Mouse (Mus musculus) hindbrain, embryonic 16.5 days (tissue): ENCODE data around the gene Dupd1. TPM values are rescaled to one million over a fixed set of nuclear protein-coding genes. Genes with fewer than 3 reads are reported as not detected.

ENCODE experiments used
- ATAC-seq: fragments of 200-750 bp; cut with Nextera tagmentation; 2 replicates; pipeline ENCODE4 v1.8.0; 2017; ENCODE audit warnings: moderate TSS enrichment, moderate library complexity
- H3K27ac ChIP-seq: fragments of 300-500 bp; sonication (generic); 2 replicates; pipeline ENCODE4 v1.5.1; 2014; ENCODE audit warnings: low read depth, mild to moderate bottlenecking, control low read depth, low read length, moderate library complexity
- H3K27me3 ChIP-seq: fragments of 300-500 bp; sonication (generic); replicated peaks from 2 replicates; pipeline ENCODE4 v1.6.1; 2014; ENCODE audit warnings: low read length; ENCODE audit not compliant: control insufficient read depth, insufficient read depth
- H3K36me3 ChIP-seq: fragments of 300-500 bp; sonication (generic); 2 replicates; pipeline ENCODE4 v1.6.1; 2014; ENCODE audit warnings: mild to moderate bottlenecking, low read length, moderate library complexity, mixed read lengths; ENCODE audit not compliant: control insufficient read depth, insufficient read depth
- H3K4me1 ChIP-seq: fragments of 300-500 bp; sonication (generic); 2 replicates; pipeline ENCODE4 v1.6.1; 2014; ENCODE audit warnings: low read depth, low read length; ENCODE audit not compliant: control insufficient read depth, insufficient read depth
- H3K4me2 ChIP-seq: fragments of 300-500 bp; sonication (generic); 2 replicates; pipeline ENCODE4 v1.6.1; 2014; ENCODE audit warnings: mild to moderate bottlenecking, low read length, control low read depth, moderate library complexity
- H3K4me3 ChIP-seq: fragments of 300-500 bp; sonication (generic); 2 replicates; pipeline ENCODE4 v1.5.1; 2014; ENCODE audit warnings: mild to moderate bottlenecking, low read length, control low read depth, moderate library complexity
- H3K9ac ChIP-seq: fragments of 300-500 bp; sonication (generic); 2 replicates; pipeline ENCODE4 v1.6.1; 2014; ENCODE audit warnings: low read depth, mild to moderate bottlenecking, control low read depth, low read length, moderate library complexity
- H3K9me3 ChIP-seq: fragments of 300-500 bp; sonication (generic); 2 replicates; pipeline ENCODE4 v1.6.1; 2014; ENCODE audit warnings: mild to moderate bottlenecking, low read length, moderate library complexity; ENCODE audit not compliant: control insufficient read depth
- WGBS: fragments of 180-500 bp; shearing (Covaris S2); extraction: QIAGEN DNeasy Blood & Tissue Kit; methylation state at CpG from one replicate; pipeline ENCODE4 v1.1.7; 2014; 5-methylcytosine and 5-hydroxymethylcytosine counted together
- polyA plus RNA-seq: library from polyadenylated mRNA; unstranded; fragments of >200 nt; fragmentation: Nextera tagmentation; extraction: Ambion mirVana; gene quantifications from 2 replicates; pipeline ENCODE4 v1.2.1, GENCODE M21; 2015

The Dupd1 gene
- polyA plus RNA-seq, 1 experiment from 2014 or later, result not detected

DNA sequence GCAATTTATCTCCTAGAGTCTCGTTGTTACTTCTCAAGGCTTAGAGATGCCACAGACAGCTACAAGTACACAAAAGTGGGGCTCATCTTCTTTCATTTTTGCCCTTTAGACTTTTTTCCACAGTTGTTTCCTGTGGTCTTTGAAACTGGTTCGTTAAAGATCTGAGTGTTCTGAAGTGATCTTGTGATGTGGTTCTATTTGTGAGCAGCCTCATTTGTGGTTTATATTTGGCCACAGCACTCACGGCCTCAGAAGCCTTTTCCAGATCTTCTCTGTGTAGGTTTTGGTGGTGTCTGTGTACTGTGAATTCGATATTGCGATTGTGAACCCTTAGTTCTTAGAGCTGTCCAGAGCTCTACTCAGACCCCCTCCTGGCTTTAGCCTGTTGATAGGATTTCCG, 77.8 kb downstream of the Dupd1 start:
- Histone ChIP-seq H3K4me1 (peaks cover 2% of the 10 kb centered on the region; the same call in 1 of the 2 replicates), H3K36me3 (peaks cover 16% of the 10 kb centered on the region), H3K4me2 (no peak overlapping the region), H3K9ac (no peak overlapping the region), H3K4me3 (no peak overlapping the region), H3K27me3 (no peaks in the 10 kb centered on the region), H3K27ac (no peak overlapping the region), H3K9me3 (no peaks in the 10 kb centered on the region)
- WGBS, result 78% methylated on average over 6 of the region's 6 CpGs
- ATAC-seq, result no peak

GRCm38 (mm10) chr14:21631665-21632200, 82.6 kb downstream of the Dupd1 start:
- WGBS, result 60% methylated on average over 5 of the region's 5 CpGs
- H3K36me3 ChIP-seq, result peaks cover 13% of the 10 kb centered on the region
- H3K9me3 ChIP-seq, result no peaks in the 10 kb centered on the region
- peak overlapping the region; percentile 48; the same call in 1 of the 2 replicates for H3K27ac ChIP-seq
- ATAC-seq, result no peak; the same call in 1 of the 2 replicates
- H3K4me1 ChIP-seq, result no peaks in the 10 kb centered on the region; the same call in 1 of the 2 replicates
- no peak overlapping the region for H3K4me3 ChIP-seq
- H3K27me3 ChIP-seq, result no peaks in the 10 kb centered on the region
- H3K9ac ChIP-seq, result no peak overlapping the region
- no peak overlapping the region for H3K4me2 ChIP-seq

Other genes with a start within 250 kb of the Dupd1 start
- gene Kat6b, start 233.1 kb downstream of the Dupd1 start, polyA plus RNA-seq, result 14.2 and 16.0 TPM in 2 replicates
- 20.4 TPM in 2 replicates for gene Samd8, start 36.0 kb upstream of the Dupd1 start, polyA plus RNA-seq
- gene Dusp13, start 36.6 kb upstream of the Dupd1 start, polyA plus RNA-seq, result 0.36 TPM in 1 of 2 replicates, not detected in the other
- 300 and 327 TPM in 2 replicates for gene Vdac2, start 110.7 kb upstream of the Dupd1 start, polyA plus RNA-seq
- gene Comtd1, start 134.4 kb upstream of the Dupd1 start, polyA plus RNA-seq, result 59.2 and 68.9 TPM in 2 replicates